Mouse (Mus musculus): ENCODE results near the gene Txndc2. TPM values are rescaled to one million over a fixed set of nuclear protein-coding genes. Genes with fewer than 3 reads are reported as not detected.

Gene Txndc2
- polyA plus RNA-seq, 1 experiment from 2014 or later: 0.21 TPM

DNA sequence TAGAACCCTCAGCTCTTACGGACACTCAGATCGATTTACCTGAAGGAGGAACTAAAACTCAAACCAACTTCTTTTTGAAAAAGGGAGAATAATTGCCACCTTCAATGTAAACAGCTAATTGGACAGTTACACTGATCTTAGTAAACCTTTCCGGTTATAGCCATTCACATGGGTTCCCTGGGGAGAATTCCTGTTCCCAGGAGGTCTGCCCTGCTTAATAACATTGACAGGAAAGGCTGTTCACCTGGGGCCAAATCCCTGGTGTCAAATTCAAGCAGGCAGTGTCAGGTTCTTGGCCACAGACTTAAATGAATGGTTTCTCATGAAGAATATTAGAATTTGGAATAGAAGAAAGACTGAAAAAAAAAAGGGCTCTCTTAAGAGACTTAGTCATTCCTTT lies 34.0 kb upstream of the Txndc2 start:
- no peaks in the 10 kb centered on the region for H3K27me3 ChIP-seq (ENCODE audit: control insufficient read depth, insufficient read depth, low read length)
- H3K27ac ChIP-seq: no peak overlapping the region
- no peaks in the 10 kb centered on the region for H3K9me3 ChIP-seq (ENCODE audit: control insufficient read depth, low read length)
- DNase-seq (ENCODE audit: low spot score) (no peak), ATAC-seq (ENCODE audit: low FRiP score) (no peak)
- H3K4me2 ChIP-seq (replicated peaks): no peak overlapping the region
- no peak overlapping the region for H3K9ac ChIP-seq
- H3K4me1 ChIP-seq (replicated peaks; ENCODE audit: control insufficient read depth, insufficient read depth, low read length): no peaks in the 10 kb centered on the region
- H3K36me3 ChIP-seq (replicated peaks; ENCODE audit: control insufficient read depth, insufficient read depth): no peaks in the 10 kb centered on the region
- WGBS: 85% methylated on average over 3 of the region's 3 CpGs
- no peak overlapping the region for H3K4me3 ChIP-seq (replicated peaks; ENCODE audit: low read length)

DNA sequence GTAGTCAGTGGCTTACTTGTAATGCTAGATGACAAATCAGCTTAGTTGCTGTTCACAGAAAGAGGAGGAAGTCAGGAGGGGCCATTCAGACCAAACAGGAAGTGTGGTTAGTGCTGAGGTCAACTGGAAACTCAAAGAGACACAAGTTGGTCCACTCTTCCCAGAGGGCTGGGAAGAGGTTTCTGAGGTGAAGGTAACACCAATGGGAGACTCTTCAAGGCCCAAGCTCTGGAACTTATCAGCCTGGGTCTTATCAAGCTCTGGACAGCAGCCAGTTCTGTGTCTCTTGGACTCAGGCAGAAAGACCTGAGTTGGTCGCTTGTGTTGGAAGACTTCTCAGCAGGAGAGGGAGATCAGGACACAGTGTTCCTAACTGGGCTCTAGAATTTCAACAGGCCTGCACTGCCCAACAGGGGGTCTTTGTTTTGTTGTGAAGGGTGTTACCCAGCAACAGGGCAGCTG lies 32.8 kb upstream of the Txndc2 start:
- DNase-seq (ENCODE audit: low spot score): no peak
- no peaks in the 10 kb centered on the region for H3K27me3 ChIP-seq (ENCODE audit: control insufficient read depth, insufficient read depth, low read length)
- whole genome bisulfite sequencing: 41% methylated on average over 1 of the region's 1 CpGs
- no peak for ATAC-seq (ENCODE audit: low FRiP score)
- no peak overlapping the region for H3K4me3 ChIP-seq (replicated peaks; ENCODE audit: low read length)
- H3K4me1 ChIP-seq (replicated peaks; ENCODE audit: control insufficient read depth, insufficient read depth, low read length): no peaks in the 10 kb centered on the region
- no peaks in the 10 kb centered on the region for H3K36me3 ChIP-seq (replicated peaks; ENCODE audit: control insufficient read depth, insufficient read depth)
- H3K4me2 ChIP-seq (replicated peaks): no peak overlapping the region
- H3K27ac ChIP-seq: no peak overlapping the region
- no peaks in the 10 kb centered on the region for H3K9me3 ChIP-seq (ENCODE audit: control insufficient read depth, low read length)
- no peak overlapping the region for H3K9ac ChIP-seq

DNA sequence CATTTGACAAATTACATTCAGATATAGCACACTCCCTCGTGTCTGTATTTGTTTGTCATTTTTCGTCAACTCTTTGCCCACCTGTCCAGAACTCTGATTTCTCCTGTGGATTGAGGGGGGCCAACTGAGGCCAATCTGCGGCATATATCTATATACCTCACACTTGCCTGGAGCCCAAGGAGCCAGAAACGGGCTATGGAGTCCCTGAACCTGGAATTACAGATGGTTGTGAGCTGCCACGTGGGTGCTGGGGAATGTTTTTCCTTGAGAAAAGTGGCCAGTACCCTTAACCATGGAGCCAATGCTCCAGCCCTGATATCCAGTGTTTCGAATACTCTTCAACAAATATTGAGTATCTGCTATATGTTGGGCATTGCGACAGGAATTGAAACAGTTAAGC lies 31.0 kb upstream of the Txndc2 start:
- 94% methylated on average over 7 of the region's 7 CpGs for WGBS
- H3K27ac ChIP-seq: no peak overlapping the region
- H3K4me1 ChIP-seq (replicated peaks; ENCODE audit: control insufficient read depth, insufficient read depth, low read length): no peaks in the 10 kb centered on the region
- H3K9me3 ChIP-seq (ENCODE audit: control insufficient read depth, low read length): no peaks in the 10 kb centered on the region
- no peak overlapping the region for H3K9ac ChIP-seq
- H3K36me3 ChIP-seq (replicated peaks; ENCODE audit: control insufficient read depth, insufficient read depth): no peaks in the 10 kb centered on the region
- DNase-seq (ENCODE audit: low spot score) (no peak), ATAC-seq (ENCODE audit: low FRiP score) (no peak)
- H3K4me2 ChIP-seq (replicated peaks): no peak overlapping the region
- H3K27me3 ChIP-seq (ENCODE audit: control insufficient read depth, insufficient read depth, low read length): no peaks in the 10 kb centered on the region
- H3K4me3 ChIP-seq (replicated peaks; ENCODE audit: low read length): no peak overlapping the region

DNA sequence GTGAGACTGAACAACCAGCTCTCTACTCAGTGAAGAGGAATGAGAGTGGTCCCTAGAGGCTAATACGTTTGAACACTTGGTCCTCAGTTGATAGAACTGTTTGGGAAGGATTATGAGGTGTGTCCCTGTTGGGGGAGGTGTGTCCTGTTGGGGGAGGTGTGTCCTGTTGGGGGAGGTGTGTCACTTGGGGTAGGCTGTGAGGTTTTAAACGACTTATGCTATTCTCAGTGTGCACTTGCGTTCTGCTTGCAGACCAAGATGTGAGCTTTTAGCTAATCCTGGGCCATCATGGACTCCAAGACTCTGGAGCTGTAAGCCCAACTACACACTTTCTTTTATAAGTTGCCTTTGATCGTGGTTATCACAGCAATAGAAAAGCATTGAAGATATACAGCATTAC lies 27.1 kb upstream of the Txndc2 start:
- H3K9ac ChIP-seq: no peak overlapping the region
- no peak for DNase-seq (ENCODE audit: low spot score)
- no peak overlapping the region for H3K27ac ChIP-seq
- H3K9me3 ChIP-seq (ENCODE audit: control insufficient read depth, low read length): no peaks in the 10 kb centered on the region
- H3K27me3 ChIP-seq (ENCODE audit: control insufficient read depth, insufficient read depth, low read length): no peaks in the 10 kb centered on the region
- H3K4me2 ChIP-seq (replicated peaks): no peak overlapping the region
- no peak for ATAC-seq (ENCODE audit: low FRiP score)
- WGBS: 88% methylated on average over 4 of the region's 4 CpGs
- no peaks in the 10 kb centered on the region for H3K36me3 ChIP-seq (replicated peaks; ENCODE audit: control insufficient read depth, insufficient read depth)
- H3K4me3 ChIP-seq (replicated peaks; ENCODE audit: low read length): no peak overlapping the region
- no peaks in the 10 kb centered on the region for H3K4me1 ChIP-seq (replicated peaks; ENCODE audit: control insufficient read depth, insufficient read depth, low read length)

DNA sequence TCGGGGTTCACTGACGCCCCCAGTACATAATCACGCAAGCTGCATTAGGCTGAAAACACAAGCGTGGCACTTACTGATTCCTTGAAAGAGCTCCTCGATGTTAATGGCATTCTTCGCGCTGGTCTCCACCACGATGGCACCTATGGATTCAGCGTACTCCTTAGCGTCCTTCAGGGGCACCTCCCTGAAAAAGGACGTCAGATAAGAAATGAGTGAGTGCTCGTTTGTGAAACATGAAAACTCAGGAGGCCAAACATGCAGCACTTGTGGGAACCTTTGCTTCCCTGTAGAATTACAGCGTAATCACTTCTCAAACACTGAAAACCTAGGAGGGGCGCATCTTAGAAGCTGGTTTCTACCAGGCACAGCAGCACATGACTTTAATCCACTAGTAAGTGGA lies 25.8 kb upstream of the Txndc2 start:
- WGBS: 89% methylated on average over 14 of the region's 14 CpGs
- no peak overlapping the region for H3K4me2 ChIP-seq (replicated peaks)
- no peak for DNase-seq (ENCODE audit: low spot score)
- H3K27ac ChIP-seq: no peak overlapping the region
- no peaks in the 10 kb centered on the region for H3K9me3 ChIP-seq (ENCODE audit: control insufficient read depth, low read length)
- no peak overlapping the region for H3K9ac ChIP-seq
- H3K27me3 ChIP-seq (ENCODE audit: control insufficient read depth, insufficient read depth, low read length): no peaks in the 10 kb centered on the region
- no peaks in the 10 kb centered on the region for H3K36me3 ChIP-seq (replicated peaks; ENCODE audit: control insufficient read depth, insufficient read depth)
- H3K4me1 ChIP-seq (replicated peaks; ENCODE audit: control insufficient read depth, insufficient read depth, low read length): no peaks in the 10 kb centered on the region
- H3K4me3 ChIP-seq (replicated peaks; ENCODE audit: low read length): no peak overlapping the region
- no peak for ATAC-seq (ENCODE audit: low FRiP score)

DNA sequence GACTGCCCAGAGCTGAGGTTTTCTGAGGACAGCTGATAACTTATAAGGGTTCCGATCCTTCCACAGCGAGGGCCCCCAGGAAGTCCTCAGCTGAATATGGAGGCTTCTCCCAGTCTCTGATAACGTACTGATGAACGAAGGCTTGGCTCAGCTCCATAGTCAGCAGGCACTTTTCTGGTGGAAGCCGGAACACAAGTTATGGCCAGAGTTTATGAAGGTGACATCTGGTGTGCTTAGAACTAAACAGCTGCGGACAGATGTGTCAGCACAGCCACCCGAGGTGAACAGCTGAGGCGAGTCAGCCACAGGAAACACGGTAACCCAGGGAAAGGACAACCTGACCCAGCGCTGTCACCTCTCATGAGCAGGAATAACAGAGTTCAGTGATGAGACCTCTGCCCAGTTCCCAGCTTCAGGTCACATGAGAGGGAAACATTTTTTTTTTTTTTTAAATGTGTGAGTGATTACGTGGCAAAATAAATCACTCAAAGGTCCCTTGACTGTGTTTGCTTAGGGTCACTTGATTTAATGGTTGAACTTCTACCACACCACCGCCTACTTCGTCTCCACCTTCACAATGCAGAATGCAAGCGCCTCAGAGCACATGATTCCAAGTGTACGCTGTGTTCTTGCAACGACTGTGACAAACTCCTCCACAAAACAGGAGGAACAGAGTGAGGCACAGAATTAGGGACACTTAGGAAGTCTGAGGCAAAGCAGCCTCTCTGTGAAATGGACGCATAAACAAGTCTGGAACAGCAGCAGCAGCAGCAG lies 24.6 kb upstream of the Txndc2 start:
- Histone ChIP-seq H3K4me3 (replicated peaks; ENCODE audit: low read length) (no peak overlapping the region), H3K27me3 (ENCODE audit: control insufficient read depth, insufficient read depth, low read length) (no peaks in the 10 kb centered on the region), H3K9ac (no peak overlapping the region), H3K36me3 (replicated peaks; ENCODE audit: control insufficient read depth, insufficient read depth) (no peaks in the 10 kb centered on the region), H3K4me2 (replicated peaks) (no peak overlapping the region), H3K4me1 (replicated peaks; ENCODE audit: control insufficient read depth, insufficient read depth, low read length) (no peaks in the 10 kb centered on the region), H3K27ac (no peak overlapping the region), H3K9me3 (ENCODE audit: control insufficient read depth, low read length) (no peaks in the 10 kb centered on the region)
- DNase-seq (ENCODE audit: low spot score) (no peak), ATAC-seq (ENCODE audit: low FRiP score) (no peak)
- 82% methylated on average over 17 of the region's 17 CpGs for WGBS

DNA sequence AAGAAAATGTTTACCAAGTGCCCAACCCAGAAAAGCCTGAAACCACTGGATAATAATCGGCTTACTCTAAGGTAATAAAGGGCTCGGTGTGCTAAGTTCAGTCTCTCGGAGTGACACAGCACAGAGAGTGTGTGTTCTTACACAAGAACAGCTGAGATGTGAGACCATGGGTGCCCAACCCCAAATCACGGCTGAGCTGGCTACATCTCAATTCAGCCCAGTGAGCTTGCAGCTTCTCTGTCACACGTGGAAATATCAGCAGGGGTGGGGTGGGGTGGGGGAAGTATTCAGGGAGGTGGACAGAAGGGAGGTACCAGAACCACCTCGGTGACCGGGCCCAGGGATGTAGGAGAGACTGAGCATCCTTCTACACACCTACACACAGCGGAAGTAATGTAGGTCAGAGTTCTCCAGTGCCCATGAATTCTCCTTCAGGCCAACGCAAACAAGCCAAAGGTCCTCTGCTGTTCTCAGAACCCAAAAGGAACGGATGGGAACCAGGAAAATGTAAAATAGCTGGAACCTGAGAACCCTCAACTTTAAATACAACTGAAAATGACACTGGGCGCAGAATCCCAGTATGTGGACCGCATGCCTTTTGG lies 23.9 kb upstream of the Txndc2 start:
- WGBS: 94% methylated on average over 12 of the region's 12 CpGs
- no peaks in the 10 kb centered on the region for H3K9me3 ChIP-seq (ENCODE audit: control insufficient read depth, low read length)
- no peak for ATAC-seq (ENCODE audit: low FRiP score)

DNA sequence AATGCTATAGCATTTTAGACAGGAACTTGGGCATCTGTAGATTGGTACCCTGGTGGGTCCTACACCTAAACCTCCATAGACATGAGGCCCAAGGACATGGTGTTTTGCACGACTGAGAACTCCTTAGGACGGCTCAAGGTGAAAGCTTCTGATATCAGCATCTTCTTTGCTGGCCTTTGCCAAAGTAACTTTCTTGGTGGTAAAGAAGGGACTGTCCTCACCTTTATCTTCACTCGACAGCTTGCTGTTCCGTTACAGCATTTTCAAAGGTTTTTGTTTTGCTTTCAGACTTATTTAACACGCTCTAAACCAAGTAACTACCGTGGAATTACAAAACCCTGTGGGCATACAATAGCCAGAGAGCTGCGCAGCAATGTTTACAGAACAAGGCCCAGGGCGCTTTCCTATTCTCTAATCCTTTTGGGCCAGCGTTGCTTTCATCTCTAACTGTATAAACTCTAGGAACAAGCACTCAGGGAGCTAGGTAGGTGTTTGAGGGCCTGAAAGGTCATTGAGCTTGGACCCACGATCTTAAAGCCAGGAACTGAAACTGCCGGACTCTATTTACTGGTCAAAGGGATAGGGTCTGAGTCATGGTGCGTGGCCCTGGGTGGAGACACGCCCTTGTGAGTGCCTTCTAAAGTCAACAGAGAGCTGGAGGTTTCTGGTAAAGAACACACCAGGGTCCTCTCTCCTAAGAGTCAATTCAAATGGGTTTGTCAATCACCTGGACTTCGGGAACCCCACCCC lies 21.5 kb upstream of the Txndc2 start:
- 77% methylated on average over 14 of the region's 14 CpGs for WGBS
- no peak overlapping the region for H3K4me2 ChIP-seq (replicated peaks)
- no peak overlapping the region for H3K9ac ChIP-seq
- ATAC-seq (ENCODE audit: low FRiP score): no peak
- H3K27me3 ChIP-seq (ENCODE audit: control insufficient read depth, insufficient read depth, low read length): no peaks in the 10 kb centered on the region
- no peaks in the 10 kb centered on the region for H3K4me1 ChIP-seq (replicated peaks; ENCODE audit: control insufficient read depth, insufficient read depth, low read length)
- no peaks in the 10 kb centered on the region for H3K36me3 ChIP-seq (replicated peaks; ENCODE audit: control insufficient read depth, insufficient read depth)
- no peak overlapping the region for H3K4me3 ChIP-seq (replicated peaks; ENCODE audit: low read length)
- no peak overlapping the region for H3K27ac ChIP-seq
- DNase-seq (ENCODE audit: low spot score): no peak
- no peaks in the 10 kb centered on the region for H3K9me3 ChIP-seq (ENCODE audit: control insufficient read depth, low read length)

More for the DNA sequence above, 23.9 kb upstream of the Txndc2 start:
- Histone ChIP-seq H3K4me2 (replicated peaks) (no peak overlapping the region), H3K27ac (no peak overlapping the region), H3K9ac (no peak overlapping the region), H3K36me3 (replicated peaks; ENCODE audit: control insufficient read depth, insufficient read depth) (no peaks in the 10 kb centered on the region), H3K4me3 (replicated peaks; ENCODE audit: low read length) (no peak overlapping the region), H3K27me3 (ENCODE audit: control insufficient read depth, insufficient read depth, low read length) (no peaks in the 10 kb centered on the region), H3K4me1 (replicated peaks; ENCODE audit: control insufficient read depth, insufficient read depth, low read length) (no peaks in the 10 kb centered on the region)
- DNase-seq (ENCODE audit: low spot score): no peak

DNA sequence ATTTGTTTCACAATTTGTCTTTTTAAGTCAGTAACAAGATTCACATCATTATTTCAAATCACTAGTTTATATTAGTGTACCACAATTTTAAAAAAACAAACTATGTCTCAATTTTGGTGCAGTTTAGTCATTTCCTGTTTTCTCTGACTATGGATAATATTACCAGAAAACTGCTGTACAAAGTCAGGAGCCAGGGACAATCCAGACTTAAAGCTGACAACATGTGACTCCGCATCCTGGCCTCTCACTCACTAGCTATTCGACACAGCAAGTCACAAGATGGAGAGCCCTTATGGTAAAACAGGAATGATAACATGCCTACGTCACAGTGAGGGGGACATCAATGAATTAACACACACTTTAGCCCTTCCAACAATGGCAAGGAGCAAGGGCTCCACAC lies 20.7 kb upstream of the Txndc2 start:
- no peak for ATAC-seq (ENCODE audit: low FRiP score)
- 85% methylated on average over 3 of the region's 3 CpGs for whole genome bisulfite sequencing
- DNase-seq (ENCODE audit: low spot score): no peak

More for the DNA sequence above, 20.7 kb upstream of the Txndc2 start:
- Histone ChIP-seq H3K27ac (no peak overlapping the region), H3K4me3 (replicated peaks; ENCODE audit: low read length) (no peak overlapping the region), H3K4me1 (replicated peaks; ENCODE audit: control insufficient read depth, insufficient read depth, low read length) (no peaks in the 10 kb centered on the region), H3K36me3 (replicated peaks; ENCODE audit: control insufficient read depth, insufficient read depth) (no peaks in the 10 kb centered on the region), H3K4me2 (replicated peaks) (no peak overlapping the region), H3K9me3 (ENCODE audit: control insufficient read depth, low read length) (no peaks in the 10 kb centered on the region), H3K9ac (no peak overlapping the region), H3K27me3 (ENCODE audit: control insufficient read depth, insufficient read depth, low read length) (no peaks in the 10 kb centered on the region)
